Mouse (Mus musculus): ENCODE results near the gene Gpr15.

Gpr15 gene

DNA sequence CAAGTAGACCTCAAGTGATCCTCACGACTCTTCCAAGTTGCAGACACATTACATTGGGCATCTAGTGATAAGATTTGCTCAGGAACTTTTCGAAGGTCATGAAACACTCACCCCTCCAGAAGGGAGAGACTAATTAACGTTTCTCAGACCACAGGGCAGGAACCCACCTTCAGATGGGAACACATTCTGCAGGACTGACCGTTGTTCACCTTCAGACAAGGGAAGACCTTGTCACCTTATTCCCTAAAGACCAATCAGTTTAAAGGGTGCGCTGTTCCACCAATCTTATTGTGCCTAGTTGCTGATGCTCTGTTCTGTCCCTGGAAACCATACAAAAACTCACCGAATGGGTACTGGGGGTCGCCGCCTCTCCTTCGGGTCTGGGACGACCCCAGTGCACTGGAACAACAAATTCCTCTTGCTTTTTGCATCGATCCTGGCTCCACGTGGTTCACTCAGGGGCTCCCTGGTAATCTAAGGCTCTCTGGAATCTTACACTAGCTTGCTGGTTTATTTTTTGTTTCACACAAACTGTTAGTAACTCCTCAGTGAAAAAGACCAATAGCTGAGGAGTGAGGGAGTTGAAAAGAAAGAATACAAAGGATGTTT, 17.9 kb downstream of the Gpr15 start:
- no peak for DNase-seq

DNA sequence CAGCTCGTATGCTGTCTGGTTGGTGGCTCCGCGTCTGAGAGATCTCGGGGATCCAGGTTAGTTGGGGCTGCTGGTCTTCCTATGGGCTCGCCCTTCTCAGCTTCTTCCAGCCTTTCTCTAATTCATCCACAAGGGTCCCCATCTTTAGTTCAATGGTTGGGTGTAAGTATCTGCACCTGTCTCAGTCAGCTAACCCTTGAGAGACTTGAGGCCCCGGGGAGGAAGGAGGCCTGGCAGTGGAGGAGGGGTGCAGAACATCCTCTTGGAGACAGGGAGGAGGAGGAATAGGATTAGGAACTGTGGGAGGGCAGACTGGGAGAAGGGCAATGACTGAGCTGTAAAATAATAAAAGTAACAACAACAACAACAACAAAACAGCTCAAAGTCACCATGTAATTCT, 18.7 kb downstream of the Gpr15 start:
- DNase-seq: no peak

- DNase-seq: no peak
These were observed 21.6 kb downstream of the Gpr15 start for GRCm38 (mm10) chr16:58697261-58697660.

GRCm38 (mm10) chr16:58696796-58697195, 22.1 kb downstream of the Gpr15 start:
- DNase-seq: no peak

DNA sequence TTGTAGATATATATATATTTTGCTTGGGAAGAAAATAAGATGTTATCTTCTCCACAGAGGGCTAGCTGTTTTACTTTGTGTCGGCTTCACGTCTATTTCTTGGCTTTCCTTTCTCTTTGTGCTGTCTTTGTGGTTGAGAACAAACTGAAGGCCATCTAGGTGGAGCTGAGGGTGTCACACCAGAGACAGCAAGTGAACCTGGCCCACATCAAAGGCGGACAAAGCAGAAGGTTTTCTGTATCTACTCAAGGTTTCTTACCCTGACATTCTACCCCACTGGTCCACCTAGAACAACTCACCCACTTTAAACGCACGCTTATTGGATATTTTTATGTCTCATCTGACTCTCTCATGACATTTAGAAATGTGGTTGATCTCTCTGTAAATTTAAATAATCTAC, 24.8 kb downstream of the Gpr15 start:
- no peak for DNase-seq

- DNase-seq: no peak
These were observed 28.5 kb downstream of the Gpr15 start for GRCm38 (mm10) chr16:58690322-58690732.

GRCm38 (mm10) chr16:58689555-58690169, 29.2 kb downstream of the Gpr15 start:
- no peak for DNase-seq

DNA sequence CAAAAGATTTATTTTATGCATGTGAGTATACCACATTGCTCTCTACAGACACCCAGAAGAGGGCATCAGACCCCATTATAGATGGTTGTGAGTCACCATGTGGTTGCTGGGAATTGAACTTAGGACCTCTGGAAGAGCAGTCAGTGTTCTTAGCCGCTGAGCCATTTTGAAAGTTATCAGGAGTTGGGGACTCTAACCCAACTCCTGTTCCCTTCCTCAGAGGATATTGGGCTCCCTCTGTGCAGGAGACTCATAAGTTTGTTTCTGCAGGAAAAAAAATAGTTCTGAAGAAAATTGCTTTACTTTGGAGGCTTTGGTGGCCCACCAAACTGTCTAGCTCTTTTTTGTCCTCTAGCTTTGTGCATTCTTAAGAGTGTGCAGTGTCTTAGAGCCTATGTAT, 30.3 kb downstream of the Gpr15 start:
- DNase-seq: no peak

DNA sequence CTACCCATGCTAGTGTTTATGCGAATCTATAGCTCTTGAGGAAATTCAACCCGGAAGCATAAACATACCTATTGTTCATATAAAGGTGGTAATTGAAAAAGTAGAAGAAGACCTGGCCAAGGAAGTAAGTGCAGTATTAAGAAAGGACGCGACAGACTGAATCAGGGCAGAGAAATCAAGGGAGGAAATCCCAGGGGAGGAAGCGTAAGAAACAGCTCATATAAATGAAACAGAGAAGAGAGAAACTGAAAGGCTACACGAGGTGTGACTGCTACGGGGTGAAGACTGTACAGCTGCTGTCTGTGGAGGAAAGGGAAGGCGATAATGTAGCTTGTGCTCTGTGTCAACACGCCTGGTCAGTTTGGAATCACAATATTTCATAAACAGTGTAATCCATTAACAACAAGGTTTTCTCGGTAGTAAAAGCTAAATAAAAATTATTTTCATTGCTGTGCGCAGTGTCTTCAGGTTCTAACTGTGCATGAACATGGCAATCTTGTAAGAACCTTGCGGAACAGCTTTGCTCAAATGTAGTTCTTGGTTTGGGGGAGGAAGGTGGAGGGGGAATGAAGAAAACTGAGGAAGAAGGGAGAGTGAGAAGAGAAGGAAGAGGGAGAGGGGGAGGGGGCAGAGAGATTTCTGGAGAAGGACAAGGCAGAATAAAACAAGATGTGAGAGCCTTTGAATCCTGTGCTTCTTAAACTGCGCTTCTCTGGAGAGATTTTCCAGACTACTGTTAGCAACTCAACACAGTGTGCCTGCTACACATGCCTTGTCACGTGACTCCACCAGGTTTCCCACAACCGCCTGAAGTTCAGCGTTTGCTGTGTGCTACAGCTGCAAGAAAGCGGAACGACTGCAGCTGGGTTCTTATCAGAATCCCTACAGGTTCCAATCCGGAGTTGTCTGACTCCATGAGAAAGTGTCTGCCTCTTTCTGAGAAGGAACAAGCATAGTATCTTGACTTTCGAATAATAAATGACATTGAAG, 33.0 kb downstream of the Gpr15 start:
- DNase-seq: no peak

- DNase-seq: no peak
These were observed 34.3 kb downstream of the Gpr15 start for GRCm38 (mm10) chr16:58684537-58684936.

GRCm38 (mm10) chr16:58683911-58684310, 35.0 kb downstream of the Gpr15 start:
- DNase-seq: no peak

DNA sequence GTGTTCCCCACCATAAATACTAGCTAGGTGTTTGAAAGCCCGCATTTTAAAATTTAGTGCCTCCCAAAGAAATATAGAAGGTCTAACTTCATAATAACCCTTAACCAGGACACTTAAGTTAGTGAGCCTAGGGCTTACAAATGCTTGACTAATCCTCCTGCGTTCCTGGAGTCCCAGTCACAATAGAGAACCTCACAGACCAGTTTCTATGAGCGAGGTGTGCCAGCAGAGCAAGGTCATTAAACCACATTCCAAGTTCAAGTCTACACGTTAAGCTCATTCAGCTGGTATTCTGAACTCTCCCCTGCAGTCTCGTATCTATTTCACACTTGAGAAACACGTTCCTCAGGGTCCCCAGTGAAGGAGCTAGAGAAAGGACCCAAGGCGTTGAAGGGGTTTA, 36.0 kb downstream of the Gpr15 start:
- no peak for DNase-seq

DNA sequence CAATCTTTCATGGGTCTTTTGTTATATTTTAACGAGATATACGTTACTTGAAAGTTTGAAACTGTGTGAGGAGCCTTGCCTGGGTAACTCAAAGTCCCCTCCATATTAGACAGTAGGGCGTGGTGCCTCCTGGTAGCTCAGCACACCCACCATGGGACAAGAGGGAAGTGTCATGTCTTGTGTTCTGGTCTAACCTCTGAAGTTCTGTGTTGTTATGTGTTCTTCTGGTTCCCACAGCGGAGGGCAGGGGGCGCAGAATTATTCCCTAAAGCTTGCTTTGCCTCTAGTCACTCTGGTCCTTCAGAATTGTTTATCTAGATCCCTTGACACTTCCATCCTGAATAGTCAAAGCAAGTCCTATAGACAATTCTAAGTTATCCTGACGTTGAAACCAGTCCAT, 36.8 kb downstream of the Gpr15 start:
- DNase-seq: no peak

- DNase-seq: no peak
These were observed 40.2 kb downstream of the Gpr15 start for GRCm38 (mm10) chr16:58678660-58679059.

- no peak for DNase-seq
These were observed 41.4 kb downstream of the Gpr15 start for GRCm38 (mm10) chr16:58677491-58677890.

GRCm38 (mm10) chr16:58676633-58677032, 42.2 kb downstream of the Gpr15 start:
- no peak for DNase-seq

GRCm38 (mm10) chr16:58676156-58676555, 42.7 kb downstream of the Gpr15 start:
- no peak for DNase-seq

- no peak for DNase-seq
These were observed 43.6 kb downstream of the Gpr15 start for GRCm38 (mm10) chr16:58675256-58675655.

DNA sequence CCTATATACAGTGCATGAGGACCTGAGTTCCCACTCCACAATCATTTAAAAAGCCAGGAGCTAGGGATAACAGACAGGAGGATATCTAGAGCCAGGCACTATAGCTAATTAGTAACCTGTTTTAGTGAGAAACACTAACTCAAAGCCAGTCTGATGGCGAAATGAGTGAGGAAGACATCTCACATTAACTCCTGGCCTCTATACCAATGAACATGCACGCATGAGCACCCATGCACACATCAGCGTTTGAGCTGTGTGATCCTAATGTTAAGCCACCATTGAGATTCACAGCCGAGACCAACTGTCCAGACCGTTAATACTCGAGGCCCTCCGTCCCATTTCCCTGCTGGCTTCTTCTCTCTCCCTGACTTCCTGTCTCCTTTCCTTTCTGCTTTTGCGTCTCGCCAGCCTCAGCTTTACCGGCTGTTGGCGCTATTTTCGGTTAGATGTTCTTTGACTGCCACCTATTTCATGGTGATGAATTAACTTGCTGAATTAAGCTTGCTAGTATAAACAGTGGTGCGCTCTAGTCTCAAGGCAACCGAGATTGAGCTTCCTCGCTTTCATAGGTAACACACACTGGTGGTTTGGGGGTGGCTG, 45.0 kb downstream of the Gpr15 start:
- DNase-seq: no peak

- DNase-seq: no peak
These were observed 46.5 kb downstream of the Gpr15 start for GRCm38 (mm10) chr16:58672396-58672795.

GRCm38 (mm10) chr16:58671212-58671985, 47.5 kb downstream of the Gpr15 start:
- no peak for DNase-seq

DNA sequence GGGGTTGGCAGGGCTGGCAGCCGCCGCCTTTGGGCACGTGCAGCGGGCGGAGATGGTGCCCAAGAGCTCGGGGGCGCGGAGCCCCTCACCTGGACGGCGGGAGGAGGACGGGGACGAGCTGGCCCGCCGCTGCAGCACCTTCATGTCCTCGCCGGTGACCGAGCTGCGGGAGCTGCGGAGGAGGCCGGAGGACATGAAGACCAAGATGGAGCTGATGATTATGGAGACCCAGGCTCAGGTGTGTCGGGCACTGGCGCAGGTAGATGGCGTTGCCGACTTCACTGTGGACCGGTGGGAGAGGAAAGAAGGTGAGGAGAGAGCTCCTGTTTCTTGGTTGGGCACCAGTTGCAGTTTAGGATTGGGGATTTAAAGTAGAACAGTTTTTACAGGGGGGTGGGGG, 48.2 kb downstream of the Gpr15 start:
- no peak for DNase-seq

All from lung, postnatal 4 days (tissue).